Mouse (Mus musculus) CD4-positive, CD25-positive, alpha-beta regulatory T cell, adult 2 months (primary cell): ENCODE measurements around the gene Irf4.

Experiments
- DNase-seq: peaks from one replicate; pipeline ENCODE4 v3.0.0-alpha.2; 2012; ENCODE audit warnings: low read depth, low spot score

Irf4 gene

GRCm38 (mm10) chr13:30749021-30749556 lies at the start of gene Irf4:
Gene Irf4 (plus strand): TSS chr13:30749226.
- peak; percentile 84 for DNase-seq

GRCm38 (mm10) chr13:30702695-30703094 lies 46.3 kb upstream of the Irf4 start:
- no peak for DNase-seq

- no peak for DNase-seq
Observed at GRCm38 (mm10) chr13:30704246-30705095, 44.6 kb upstream of the Irf4 start.

- DNase-seq = no peak
Observed at GRCm38 (mm10) chr13:30711066-30711465, 38.0 kb upstream of the Irf4 start.

GRCm38 (mm10) chr13:30711711-30712110 lies 37.3 kb upstream of the Irf4 start:
- DNase-seq = no peak

GRCm38 (mm10) chr13:30712280-30712679 lies 36.7 kb upstream of the Irf4 start:
- DNase-seq = no peak

DNA sequence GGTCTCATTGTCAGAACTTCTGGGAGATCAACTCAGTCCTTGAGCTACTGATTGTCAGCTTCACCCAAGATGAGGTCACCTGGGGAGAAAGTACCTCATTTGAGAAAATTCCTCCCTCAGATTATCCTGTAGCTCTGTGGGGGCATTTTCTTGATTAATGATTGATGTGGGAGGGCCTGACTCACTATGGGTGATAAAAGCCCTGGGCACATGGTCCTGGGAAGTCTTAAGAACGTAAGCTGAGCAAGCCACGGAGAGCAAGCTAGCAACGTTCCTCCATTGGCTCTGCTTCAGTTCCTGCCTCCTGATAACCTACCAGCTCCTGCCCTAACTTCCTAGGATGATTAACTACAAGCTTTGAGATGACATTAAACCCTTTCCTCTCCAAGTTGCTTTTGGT lies 35.4 kb upstream of the Irf4 start:
- no peak for DNase-seq

GRCm38 (mm10) chr13:30714552-30714951 lies 34.5 kb upstream of the Irf4 start:
- no peak for DNase-seq

- DNase-seq = no peak
Observed at GRCm38 (mm10) chr13:30715060-30715459, 34.0 kb upstream of the Irf4 start.

DNA sequence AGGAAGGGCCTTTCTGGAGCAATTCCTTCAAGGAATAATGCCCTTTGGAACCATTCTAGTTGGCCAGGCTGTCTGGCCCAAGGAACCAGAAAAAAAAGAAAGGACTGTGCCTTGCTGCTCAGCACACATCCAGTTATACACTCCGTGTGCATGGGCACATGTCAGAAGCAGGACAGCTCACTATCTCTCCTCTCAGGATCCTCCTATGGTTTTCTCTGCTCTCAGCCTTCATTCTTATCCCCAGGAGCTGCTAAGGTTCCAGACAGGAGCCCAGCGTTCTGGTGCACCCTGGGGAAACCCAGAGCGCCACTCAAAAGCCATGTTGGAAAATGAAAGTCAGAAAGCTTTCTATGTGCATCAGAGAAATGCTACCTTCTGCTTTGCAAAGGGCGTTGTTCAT lies 33.5 kb upstream of the Irf4 start:
- no peak for DNase-seq

DNA sequence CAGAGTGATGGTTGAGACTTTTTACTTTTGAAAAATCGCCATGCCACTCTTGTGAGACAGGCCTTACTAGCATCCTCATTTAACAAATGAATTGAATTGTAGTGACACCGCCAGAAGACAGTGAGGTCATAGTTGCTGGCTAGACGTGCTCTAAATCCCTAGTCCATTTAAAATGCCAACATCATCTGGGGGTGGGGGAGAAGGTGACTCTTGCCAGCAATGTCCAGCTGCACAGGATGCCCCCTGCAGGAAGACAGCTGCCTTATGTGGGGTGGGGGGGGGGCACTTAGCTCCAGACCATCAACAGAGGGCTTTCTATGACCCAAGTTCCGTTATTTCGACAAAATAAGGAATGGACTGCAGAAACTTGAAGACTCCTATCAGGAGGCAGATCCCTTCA lies 32.4 kb upstream of the Irf4 start:
- no peak for DNase-seq

DNA sequence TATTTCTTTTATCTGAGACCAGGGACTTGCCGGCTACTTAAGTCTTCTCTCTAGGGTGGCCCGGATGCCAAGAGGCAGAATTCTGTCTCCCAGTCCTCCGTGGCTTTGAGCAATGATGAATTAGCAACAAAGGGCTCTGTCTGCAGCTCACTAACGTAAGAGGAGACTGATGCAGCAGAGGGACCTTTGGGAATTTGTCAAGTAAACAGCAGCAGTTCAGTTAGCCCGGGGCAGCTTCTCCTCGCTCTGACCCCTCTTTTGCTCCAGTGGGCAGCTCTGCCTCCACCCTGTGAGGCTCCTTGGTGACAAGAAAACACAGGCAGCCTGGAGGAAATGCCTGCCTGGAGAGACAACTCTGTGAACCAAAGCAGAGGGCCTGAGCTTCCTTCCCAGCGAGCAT lies 26.4 kb upstream of the Irf4 start:
- DNase-seq = no peak

GRCm38 (mm10) chr13:30723258-30723657 lies 25.8 kb upstream of the Irf4 start:
- no peak for DNase-seq

GRCm38 (mm10) chr13:30723858-30724257 lies 25.2 kb upstream of the Irf4 start:
- DNase-seq = no peak

DNA sequence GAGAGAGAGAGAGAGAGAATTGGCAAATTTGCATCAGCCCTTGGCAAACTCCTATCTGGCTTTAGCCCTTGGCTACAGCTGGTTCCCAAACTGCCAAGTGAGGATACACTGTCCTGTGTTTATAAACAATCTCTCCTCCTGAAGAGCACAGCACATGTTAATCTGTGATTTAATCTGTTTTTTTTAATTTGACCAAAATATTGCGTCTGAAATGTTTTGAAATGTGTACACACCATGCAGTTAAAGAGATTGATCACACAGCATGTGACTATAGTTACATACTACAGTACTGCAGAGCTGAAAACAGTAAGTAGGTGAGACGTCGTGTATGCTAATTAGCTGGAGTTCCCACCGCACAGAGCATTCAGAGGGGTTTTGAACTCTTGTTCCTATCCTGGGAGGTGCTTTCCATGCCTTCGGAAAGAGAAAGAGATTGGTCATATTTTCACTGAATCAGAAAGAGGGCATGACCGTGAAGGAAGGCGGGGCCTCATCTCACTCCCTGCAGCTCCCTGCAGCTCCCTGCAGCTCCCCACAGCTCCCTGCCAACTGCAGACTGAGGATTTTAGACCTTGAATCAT lies 24.2 kb upstream of the Irf4 start:
- peak; percentile 14 for DNase-seq

GRCm38 (mm10) chr13:30726879-30727278 lies 22.1 kb upstream of the Irf4 start:
- DNase-seq = no peak

DNA sequence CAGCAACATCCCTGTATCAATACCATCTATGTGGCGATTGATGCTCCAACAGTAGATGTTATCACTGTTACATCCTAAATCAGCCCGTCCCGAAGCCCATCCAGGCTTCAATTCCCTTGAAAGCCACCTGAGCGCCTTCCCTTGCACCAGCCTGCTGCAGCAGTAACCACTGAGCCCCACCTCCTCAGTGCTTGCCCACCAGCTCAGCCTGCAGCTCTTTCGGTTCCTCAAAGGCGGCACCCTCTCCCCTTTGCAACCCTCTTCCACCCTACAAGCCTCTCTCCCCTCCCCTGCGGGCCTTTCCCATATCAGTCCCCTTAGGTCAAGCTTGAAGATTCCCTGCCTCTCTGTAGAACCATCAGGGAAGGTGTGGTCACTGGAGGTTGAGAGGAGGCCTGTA lies 20.9 kb upstream of the Irf4 start:
- no peak for DNase-seq

- DNase-seq = no peak
Observed at GRCm38 (mm10) chr13:30729245-30729644, 19.8 kb upstream of the Irf4 start.

DNA sequence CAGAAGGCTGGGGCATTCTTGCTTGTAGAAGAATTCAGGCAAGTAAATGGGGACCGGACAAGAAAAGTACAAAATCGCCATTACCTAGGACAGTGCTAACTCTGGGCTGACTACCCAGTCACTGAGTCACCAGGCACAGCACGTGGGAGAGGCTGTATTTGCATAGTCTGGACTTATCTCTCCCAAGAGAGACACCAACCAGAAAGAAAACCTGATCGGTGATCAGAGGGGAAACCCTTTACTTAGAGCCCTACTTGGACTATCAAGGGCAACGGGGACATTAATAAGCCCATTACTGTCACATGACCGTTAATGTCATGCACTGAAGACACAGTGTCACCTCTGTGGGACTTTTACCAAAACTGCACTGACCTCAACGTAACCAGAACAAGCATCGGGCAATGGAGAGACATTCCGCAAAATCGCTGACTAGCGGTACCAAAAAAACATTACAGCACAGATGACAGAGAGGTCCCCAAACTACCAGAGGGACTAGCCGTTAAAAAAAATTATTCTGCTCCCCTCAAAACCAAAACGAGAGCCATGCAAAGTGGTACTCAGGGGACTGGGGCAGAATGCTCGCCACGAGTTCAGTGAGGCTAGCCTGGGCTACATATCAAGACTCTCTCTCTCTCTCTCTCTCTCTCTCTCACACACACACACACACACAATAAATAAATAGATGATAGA lies 18.8 kb upstream of the Irf4 start:
- DNase-seq = no peak

- peak; percentile 49 for DNase-seq
Observed at GRCm38 (mm10) chr13:30732709-30733445, 16.1 kb upstream of the Irf4 start.

DNA sequence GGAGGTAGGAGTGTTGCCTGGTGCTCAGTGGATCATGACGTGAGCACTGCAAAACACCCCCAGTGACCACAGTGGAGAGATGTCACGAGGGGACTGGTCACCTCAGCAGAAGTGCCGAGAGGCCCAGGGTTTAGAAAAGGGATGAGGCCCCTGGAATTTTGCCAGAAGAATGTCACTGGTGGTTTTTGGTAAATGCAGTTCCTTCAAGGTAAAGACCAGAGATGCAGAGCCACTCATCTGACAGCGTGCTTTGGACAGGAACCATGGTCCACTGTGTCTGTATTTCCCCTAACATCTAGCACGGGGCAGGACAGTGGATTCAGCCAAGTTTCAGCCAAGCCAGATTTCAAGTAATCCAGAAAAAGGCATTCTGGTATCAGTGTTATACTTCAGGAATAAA lies 12.3 kb upstream of the Irf4 start:
- DNase-seq = no peak

DNA sequence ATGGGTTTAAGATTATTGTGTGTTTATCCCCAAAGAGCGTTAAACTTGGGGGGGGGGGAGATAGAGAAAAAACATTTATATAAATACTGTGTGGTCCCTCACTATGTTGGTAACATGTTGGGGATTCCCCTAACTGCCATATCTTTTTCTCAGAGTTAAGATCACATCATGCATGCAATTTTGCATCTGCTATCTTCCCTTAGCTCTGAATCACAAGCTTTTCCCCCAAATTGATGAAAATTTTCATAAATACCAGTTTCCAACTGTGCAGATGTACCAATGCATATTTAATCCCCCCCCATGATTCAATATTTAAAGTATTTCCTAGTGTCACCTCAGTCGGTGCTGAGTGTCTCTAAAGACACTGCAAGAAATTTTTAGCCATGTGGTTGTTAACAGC lies 11.8 kb upstream of the Irf4 start:
- DNase-seq = no peak
